Mouse (Mus musculus): ENCODE data around the gene 2210010C04Rik.

GRCm38 (mm10) chr6:41048602-41049001 lies 13.3 kb upstream of the 2210010C04Rik start:
- TF ChIP-seq ZNF384 (IDR thresholded peaks at IDR 0.05; ENCODE audit: low read depth, low read length): no peak
- no peak for TF ChIP-seq ZMIZ1 (IDR thresholded peaks at IDR 0.05; ENCODE audit: low read depth, low read length)
- TF ChIP-seq EP300 (IDR thresholded peaks at IDR 0.05; ENCODE audit: low read depth in 1 of 2, low read length in 2 of 2): no peak
- TF ChIP-seq ZKSCAN1 (IDR thresholded peaks at IDR 0.05; ENCODE audit: low read depth, low read length): no peak
- no peak for TF ChIP-seq TAL1 (IDR thresholded peaks at IDR 0.05; ENCODE audit: low read length)
- TF ChIP-seq CTCF (IDR thresholded peaks at IDR 0.05 in 2 of 3, conservative IDR thresholded peaks at IDR 0.05 in 1 of 3; ENCODE audit: control insufficient read depth in 1 of 3, insufficient read depth in 1 of 3, low read depth in 2 of 3, low read length in 3 of 3, poor library complexity in 1 of 3, severe bottlenecking in 1 of 3): no peak
